ENCODE assay signal across 9 mouse cellular contexts in genomic region chr3:55782056-55782687, GRCm38 (mm10). TPM values are rescaled to one million over a fixed set of nuclear protein-coding genes. Genes with fewer than 3 reads are reported as not detected.
DNase-seq lines count a peak whose midpoint lies in the region; ATAC-seq and TF ChIP-seq lines count a peak whose summit lies in the region.
"Had no signal": no experiment of that assay in that cellular context is flagged by ENCODE, and none has a peak within 500 bp of the region (broad histone marks: within the 10 kb centered on the region; RNA-seq: fewer than 3 reads in every experiment).

Gene Mab21l1, plus strand, starts transcription at chr3:55782510.

- H3K4me1 ChIP-seq in lung, postnatal 0 days (ENCODE audit: insufficient read depth, low read depth, low read length): peaks cover 3% of the 10 kb centered on the region; the same call in 1 of the 2 replicates
- H3K4me1 ChIP-seq in kidney, embryonic 14.5 days (ENCODE audit: control insufficient read depth, insufficient read depth, low read length): peaks cover 15% of the 10 kb centered on the region; the same call in 1 of the 2 replicates
- peaks cover 27% of the 10 kb centered on the region for H3K4me1 ChIP-seq in midbrain, embryonic 15.5 days

- no peak for ATAC-seq in lung, postnatal 0 days
- peak; percentile 37 for ATAC-seq in common myeloid progenitor, adult 5-6 weeks (replicated peaks; ENCODE audit: low read depth, poor library complexity, severe bottlenecking)
- peak; percentile 55; the same call in 1 of the 2 replicates for ATAC-seq in kidney, embryonic 14.5 days (ENCODE audit: low FRiP score, low TSS enrichment)
- ATAC-seq in midbrain, embryonic 15.5 days (replicated peaks): peak; percentile 82

- H3K4me3 ChIP-seq in lung, postnatal 0 days (ENCODE audit: low read depth, low read length): peak within 1 kb of the TSS; percentile 37
- H3K4me3 ChIP-seq in kidney, embryonic 14.5 days (ENCODE audit: low read length): peak within 1 kb of the TSS; percentile 33
- peak within 1 kb of the TSS; percentile 56 for H3K4me3 ChIP-seq in midbrain, embryonic 15.5 days
- H3K4me3 ChIP-seq: myocyte had no signal

- TF ChIP-seq CTCF in lung, postnatal 0 days (IDR thresholded peaks at IDR 0.05): no peak

- 18% methylated on average over 16 of the region's 16 CpGs for WGBS in lung, postnatal 0 days
- 4% methylated on average over 16 of the region's 16 CpGs for WGBS in kidney, embryonic 14.5 days
- WGBS in midbrain, embryonic 15.5 days: 12% methylated on average over 16 of the region's 16 CpGs

- no peaks in the 10 kb centered on the region for H3K36me3 ChIP-seq in lung, postnatal 0 days (ENCODE audit: insufficient read depth, low read length)
- H3K36me3 ChIP-seq in kidney, embryonic 14.5 days (ENCODE audit: control insufficient read depth, insufficient read depth, low read length): no peaks in the 10 kb centered on the region
- no peaks in the 10 kb centered on the region for H3K36me3 ChIP-seq in midbrain, embryonic 15.5 days (replicated peaks)

- no peak for TF ChIP-seq EP300 in lung, postnatal 0 days (IDR thresholded peaks at IDR 0.05)

- DNase-seq in lung, postnatal 0 days (ENCODE audit: low spot score): no peak
- DNase-seq in lung, postnatal 4 days: no peak
- peak; percentile 9 to 17 for DNase-seq in heart, adult 9 months (ENCODE audit: low spot score in 2 of 2)
- DNase-seq in spleen, postnatal 14 days (ENCODE audit: low spot score in 2 of 2): no peak
- DNase-seq in frontal cortex, postnatal 25 days (ENCODE audit: low spot score in 2 of 2): no peak

- peaks cover 40% of the 10 kb centered on the region for H3K27me3 ChIP-seq in lung, postnatal 0 days (replicated peaks; ENCODE audit: insufficient read depth, low read length)
- peaks cover 72% of the 10 kb centered on the region for H3K27me3 ChIP-seq in kidney, embryonic 14.5 days (ENCODE audit: control insufficient read depth, insufficient read depth, low read length)
- H3K27me3 ChIP-seq in midbrain, embryonic 15.5 days (replicated peaks): 0 out of 2 replicates have a peak, but pooled peaks cover 2% of the 10 kb centered on the region

- peak within 1 kb of the TSS; percentile 52 for H3K4me2 ChIP-seq in lung, postnatal 0 days (replicated peaks; ENCODE audit: low read depth, low read length)
- peak within 1 kb of the TSS; percentile 40 for H3K4me2 ChIP-seq in kidney, embryonic 14.5 days (replicated peaks; ENCODE audit: low read depth, low read length)
- peak within 1 kb of the TSS; percentile 65 for H3K4me2 ChIP-seq in midbrain, embryonic 15.5 days

- H3K9ac ChIP-seq in lung, postnatal 0 days (replicated peaks; ENCODE audit: low read depth): no peak within 1 kb of the TSS
- H3K9ac ChIP-seq in kidney, embryonic 14.5 days (ENCODE audit: low read depth, low read length): peak within 1 kb of the TSS; percentile 12; the same call in 1 of the 2 replicates
- peak within 1 kb of the TSS; percentile 76 for H3K9ac ChIP-seq in midbrain, embryonic 15.5 days

- H3K27ac ChIP-seq in lung, postnatal 0 days (ENCODE audit: low read length): no peak within 1 kb of the TSS
- H3K27ac ChIP-seq in kidney, embryonic 14.5 days (ENCODE audit: low read depth, low read length): no peak within 1 kb of the TSS
- peak within 1 kb of the TSS; percentile 93 for H3K27ac ChIP-seq in midbrain, embryonic 15.5 days

- no peaks in the 10 kb centered on the region for H3K9me3 ChIP-seq in lung, postnatal 0 days (ENCODE audit: low read length)
- no peaks in the 10 kb centered on the region for H3K9me3 ChIP-seq in kidney, embryonic 14.5 days (ENCODE audit: control insufficient read depth, low read length)
- no peaks in the 10 kb centered on the region for H3K9me3 ChIP-seq in midbrain, embryonic 15.5 days

RNA-seq across cellular contexts. Expression of gene Mab21l1, which starts in this region (rescaled TPM):
- polyA plus RNA-seq in lung, postnatal 0 days (2015; fragmentation: Nextera tagmentation; extraction: Ambion mirVana): 0.24 TPM in 1 of 2 replicates, not detected in the other
- not detected in 2 replicates for total RNA-seq in common myeloid progenitor, adult 5-6 weeks (2017)
- polyA plus RNA-seq in kidney, embryonic 14.5 days (2014; fragmentation: Nextera tagmentation; extraction: Ambion mirVana): 0.63 and 0.87 TPM in 2 replicates
- 159 and 172 TPM in 2 replicates for polyA plus RNA-seq in midbrain, embryonic 15.5 days (2015; fragmentation: Nextera tagmentation; extraction: Ambion mirVana)

Comparison
In these comparisons a context has a peak if more than half of its experiments do, and no peak if none do; other contexts are left out.
1. RNA of gene Mab21l1 (polyA plus RNA-seq): 159 to 172 TPM in midbrain, embryonic 15.5 days; 0.63 to 0.87 TPM in kidney, embryonic 14.5 days and 0.24 TPM in lung, postnatal 0 days; every median in the first group is over 10 times any median in the second.
2. Peak in ATAC-seq in common myeloid progenitor, adult 5-6 weeks; RNA of the gene not detected or under 1 TPM.
3. Peak in ATAC-seq, H3K4me3 ChIP-seq, H3K9ac ChIP-seq and H3K4me2 ChIP-seq in kidney, embryonic 14.5 days; RNA of the gene not detected or under 1 TPM.
4. DNase-seq: peak in heart, adult 9 months (2 of 2); none in lung, postnatal 0 days (single experiment), lung, postnatal 4 days (0 of 2), spleen, postnatal 14 days (0 of 2) and frontal cortex, postnatal 25 days (0 of 2).
5. Peak in every context shown above with its lines, with median percentiles within 50 percentile points of each other: H3K4me2 ChIP-seq and H3K4me3 ChIP-seq.